Mouse (Mus musculus): ENCODE measurements around the gene Svbp.

DNA sequence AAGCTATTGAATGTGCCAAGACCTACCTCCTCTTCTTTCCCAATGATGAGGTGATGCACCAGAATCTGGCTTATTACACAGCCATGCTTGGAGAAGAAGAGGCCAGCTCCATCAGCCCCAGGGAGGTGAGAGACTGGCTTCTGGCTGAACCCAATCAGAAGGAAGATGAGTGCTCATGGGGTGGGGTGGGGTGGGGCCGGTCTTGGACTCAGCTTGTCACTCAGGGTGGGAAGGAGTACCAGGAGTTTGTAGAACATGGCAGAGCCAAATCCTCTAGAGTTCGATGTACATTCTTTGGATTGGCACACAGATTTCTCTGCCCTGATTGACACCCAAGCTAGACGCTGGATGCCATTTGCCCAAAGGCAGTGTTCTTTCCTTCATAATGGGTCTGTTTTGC lies 43.6 kb downstream of the Svbp start:
- no peak for TF ChIP-seq EP300 (optimal IDR thresholded peaks at IDR 0.05)
- TF ChIP-seq CTCF (IDR thresholded peaks at IDR 0.05; ENCODE audit: low read depth) = no peak
